Mouse (Mus musculus): Measurements from ENCODE around the gene Mrpl54.
"Not testable (repeated sequence)": the region's sequence is repeated elsewhere in the genome, so short reads cannot be mapped to it uniquely, and the experiment has no call there.

Mrpl54 gene

GRCm38 (mm10) chr10:81229735-81230437 is 36.8 kb downstream of the Mrpl54 start:
- no peak for DNase-seq (ENCODE audit: extremely low spot score, low spot score)

GRCm38 (mm10) chr10:81223731-81224130 is 43.0 kb downstream of the Mrpl54 start:
- not testable (repeated sequence) for DNase-seq (ENCODE audit: extremely low spot score, low spot score)

- no peak for DNase-seq (ENCODE audit: extremely low spot score, low spot score)
These were observed 45.2 kb downstream of the Mrpl54 start for GRCm38 (mm10) chr10:81221402-81222015.

GRCm38 (mm10) chr10:81217964-81218363 is 48.8 kb downstream of the Mrpl54 start:
- peak; percentile 60 for DNase-seq (ENCODE audit: extremely low spot score, low spot score)

GRCm38 (mm10) chr10:81217267-81217666 is 49.5 kb downstream of the Mrpl54 start:
- not testable (repeated sequence) for DNase-seq (ENCODE audit: extremely low spot score, low spot score)

- DNase-seq (ENCODE audit: extremely low spot score, low spot score) = no peak
These were observed 49.9 kb downstream of the Mrpl54 start for GRCm38 (mm10) chr10:81216810-81217209.

GRCm38 (mm10) chr10:81216260-81216659 is 50.5 kb downstream of the Mrpl54 start:
- DNase-seq (ENCODE audit: extremely low spot score, low spot score) = no peak
